Mouse (Mus musculus) thymus, adult 2 months (tissue): ENCODE measurements around the gene Trpc5os. TPM values are rescaled to one million over a fixed set of nuclear protein-coding genes. Genes with fewer than 3 reads are reported as not detected.

ENCODE experiments used
- DNase-seq: peaks from one replicate; pipeline ENCODE4 v3.0.0; 2021
- H3K27ac ChIP-seq: fragments of 200-500 bp; 2 replicates; pipeline ENCODE4 v1.5.1; 2012; ENCODE audit warnings: low read length, control low read depth; ENCODE audit not compliant: control insufficient read depth, insufficient read depth
- H3K27me3 ChIP-seq: fragments of 200-500 bp; 2 replicates; pipeline ENCODE4 v1.6.1; 2012; ENCODE audit warnings: mild to moderate bottlenecking, low read length, moderate library complexity, mixed read lengths; ENCODE audit not compliant: control insufficient read depth, insufficient read depth
- H3K36me3 ChIP-seq: fragments of 200-500 bp; 2 replicates; pipeline ENCODE4 v1.6.1; 2012; ENCODE audit warnings: mild to moderate bottlenecking, low read length, moderate library complexity; ENCODE audit not compliant: control insufficient read depth, insufficient read depth
- H3K4me1 ChIP-seq: fragments of 200-500 bp; replicated peaks from 2 replicates; pipeline ENCODE4 v1.6.1; 2012; ENCODE audit warnings: low read length; ENCODE audit not compliant: control insufficient read depth, insufficient read depth
- H3K4me3 ChIP-seq: fragments of 200-500 bp; 2 replicates; pipeline ENCODE4 v1.5.1; 2012; ENCODE audit warnings: mild to moderate bottlenecking, low read length, control low read depth, moderate library complexity; ENCODE audit not compliant: control insufficient read depth, insufficient read depth
- CTCF ChIP-seq: fragments of 200-500 bp; IDR thresholded peaks from 2 replicates; pipeline ENCODE4 v1.5.1; 2012; ENCODE audit warnings: mild to moderate bottlenecking, control low read depth, low read length, moderate library complexity, borderline replicate concordance; ENCODE audit not compliant: control insufficient read depth, poor library complexity, insufficient read depth; ENCODE audit errors: extremely low read depth
- POLR2A ChIP-seq: fragments of 200-500 bp; IDR thresholded peaks from 2 replicates; pipeline ENCODE4 v1.6.1; 2012; ENCODE audit warnings: mild to moderate bottlenecking, low read length, control low read depth, moderate library complexity; ENCODE audit not compliant: control insufficient read depth, poor library complexity, insufficient read depth; ENCODE audit errors: extremely low read depth
- WGBS: fragments of 180-500 bp; shearing (Covaris S2); methylation state at CpG from one replicate; pipeline ENCODE4 v1.1.7; 2018; 5-methylcytosine and 5-hydroxymethylcytosine counted together
- polyA plus RNA-seq: library from polyadenylated mRNA; depleted of rRNA; stranded (reverse); fragments of >200 nt; gene quantifications from 2 replicates; pipeline ENCODE4 v1.2.3, GENCODE M21; 2012; rRNA removed

The Trpc5os gene
- polyA plus RNA-seq, 1 experiment, result not detected

DNA sequence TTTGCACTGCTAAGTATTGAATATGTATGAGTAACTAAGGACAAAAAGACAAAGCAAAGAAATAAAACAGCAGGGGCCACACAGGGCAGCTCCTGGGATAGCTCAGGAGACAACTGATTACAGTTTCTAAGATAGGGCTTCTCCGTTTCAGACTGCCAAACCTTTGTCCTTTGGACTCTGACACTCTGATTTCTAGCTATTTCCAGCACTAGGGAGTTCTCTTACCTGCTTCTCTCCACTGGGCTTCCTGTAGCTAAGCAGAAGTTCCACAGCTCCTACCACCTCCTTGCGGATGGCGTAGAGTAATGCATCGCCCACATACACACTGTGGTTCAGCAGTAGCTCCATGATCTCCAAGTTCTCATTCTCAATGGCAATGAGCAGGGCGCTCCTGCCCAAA is 66.9 kb downstream of the Trpc5os start:
- no peak overlapping the region for H3K27ac ChIP-seq
- no peak for DNase-seq
- no peaks in the 10 kb centered on the region for H3K36me3 ChIP-seq
- WGBS, result 97% methylated on average over 5 of the region's 5 CpGs
- peaks cover 4% of the 10 kb centered on the region for H3K4me1 ChIP-seq
- no peak overlapping the region for H3K4me3 ChIP-seq
- no peaks in the 10 kb centered on the region for H3K27me3 ChIP-seq
- TF ChIP-seq POLR2A (no peak), CTCF (no peak)

DNA sequence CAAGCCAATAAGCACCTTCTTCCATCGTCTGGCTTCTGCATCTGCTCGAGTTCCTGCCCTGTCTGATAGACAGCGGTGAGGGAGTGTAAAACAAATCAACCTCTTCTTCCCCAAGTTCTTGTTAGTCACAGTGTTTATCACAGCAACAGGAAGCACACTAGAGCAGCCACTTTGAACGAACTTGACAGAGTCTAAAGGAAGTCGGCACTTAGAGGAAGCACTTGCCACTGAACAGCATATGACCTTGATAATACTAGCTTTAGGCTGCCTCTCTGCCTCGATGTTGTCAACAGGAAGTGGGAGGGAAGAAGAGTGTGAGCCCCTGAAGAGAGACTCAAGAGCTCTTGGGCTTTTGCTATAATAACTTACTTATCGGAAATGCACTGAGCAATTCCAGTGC is 69.7 kb downstream of the Trpc5os start:
- peak; percentile 41 for DNase-seq
- WGBS, result 18% methylated on average over 7 of the region's 7 CpGs
- H3K36me3 ChIP-seq, result no peaks in the 10 kb centered on the region
- TF ChIP-seq POLR2A (no peak), CTCF (no peak)
- H3K27ac ChIP-seq, result peak overlapping the region; percentile 98
- H3K4me3 ChIP-seq, result no peak overlapping the region
- no peaks in the 10 kb centered on the region for H3K27me3 ChIP-seq
- peaks cover 4% of the 10 kb centered on the region for H3K4me1 ChIP-seq

Other genes with a start within 250 kb of the Trpc5os start
- 13.4 and 14.5 TPM in 2 replicates for gene Alg13, start 138.8 kb upstream of the Trpc5os start, polyA plus RNA-seq
- gene Trpc5, start 231.6 kb downstream of the Trpc5os start, polyA plus RNA-seq, result 0.03 TPM in 1 of 2 replicates, not detected in the other
- not detected in 2 replicates for gene Rtl4, start 232.3 kb downstream of the Trpc5os start, polyA plus RNA-seq